Mouse (Mus musculus): ENCODE results near the gene Nutf2. TPM values are rescaled to one million over a fixed set of nuclear protein-coding genes. Genes with fewer than 3 reads are reported as not detected.

Nutf2 gene
- polyA plus RNA-seq, 1 experiment = 141 TPM

DNA sequence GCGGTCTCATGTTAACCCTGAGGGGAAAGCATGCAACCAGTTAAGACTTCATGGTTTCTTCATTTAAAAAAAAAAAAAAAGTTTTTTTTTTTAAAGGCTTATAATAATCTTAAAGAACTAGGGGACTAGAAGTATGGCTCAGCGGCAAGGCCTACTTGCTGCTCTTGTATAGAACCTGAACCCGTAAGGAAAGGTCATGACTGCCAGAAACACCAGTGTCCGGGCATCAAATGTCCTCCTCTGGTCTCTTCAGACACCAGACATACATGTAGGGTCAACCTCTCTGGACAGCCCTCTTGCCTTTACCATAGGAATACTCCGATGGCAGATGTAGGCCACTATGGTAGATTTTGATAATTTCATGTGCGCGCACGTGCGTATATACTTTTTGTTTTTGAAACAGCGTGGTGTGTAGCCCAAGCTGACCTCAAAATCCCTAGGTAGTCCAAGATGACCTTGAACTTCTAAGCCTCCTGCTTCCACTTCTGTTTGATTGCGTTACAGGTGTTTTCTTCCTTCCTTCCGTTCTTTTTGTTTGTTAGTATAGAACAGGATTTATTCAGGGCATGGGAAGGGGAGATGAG lies 8.1 kb upstream of the Nutf2 start:
- TF ChIP-seq TCF3 (IDR thresholded peaks at IDR 0.05; ENCODE audit: insufficient read length, low read depth) = no peak
- TF ChIP-seq SRF (IDR thresholded peaks at IDR 0.05; ENCODE audit: control insufficient read depth, insufficient read length, low read depth) = no peak
- no peak for TF ChIP-seq USF1 (IDR thresholded peaks at IDR 0.05; ENCODE audit: low read depth)
- no peak for TF ChIP-seq POLR2AphosphoS2 (IDR thresholded peaks at IDR 0.05; ENCODE audit: insufficient read length, low read depth)
- no peaks in the 10 kb centered on the region for H3K27me3 ChIP-seq (ENCODE audit: control insufficient read depth, insufficient read depth, insufficient read length)
- peak overlapping the region; percentile 35 for H3K4me2 ChIP-seq (ENCODE audit: low read depth)
- H3K4me3 ChIP-seq = peak overlapping the region; percentile 57
- peaks cover 34% of the 10 kb centered on the region for H3K79me2 ChIP-seq (ENCODE audit: control insufficient read depth, insufficient read depth)
- peak overlapping the region; percentile 7 for H3ac ChIP-seq (ENCODE audit: control insufficient read depth, insufficient read length)
- H3K36me3 ChIP-seq (ENCODE audit: control insufficient read depth, insufficient read depth) = peaks cover 4% of the 10 kb centered on the region

- H3ac ChIP-seq (ENCODE audit: control insufficient read depth, insufficient read length) = peak within 1 kb of the TSS; percentile 7
- H3K27me3 ChIP-seq (ENCODE audit: control insufficient read depth, insufficient read depth, insufficient read length) = no peaks in the 10 kb centered on the region
- TF ChIP-seq POLR2A (IDR thresholded peaks at IDR 0.05; ENCODE audit: insufficient read length, low read depth) = no peak
- TF ChIP-seq CEBPB (IDR thresholded peaks at IDR 0.05; ENCODE audit: insufficient read depth, poor library complexity, severe bottlenecking) = no peak
- TF ChIP-seq E2F4 (IDR thresholded peaks at IDR 0.05; ENCODE audit: insufficient read depth) = no peak
- no peak for TF ChIP-seq USF1 (IDR thresholded peaks at IDR 0.05; ENCODE audit: low read depth)
- TF ChIP-seq MAX (IDR thresholded peaks at IDR 0.05; ENCODE audit: low read depth) = no peak
- no peak for TF ChIP-seq MYOG (IDR thresholded peaks at IDR 0.05; ENCODE audit: control insufficient read depth in 1 of 3, insufficient read depth in 1 of 3, insufficient read length in 2 of 3, low read depth in 2 of 3)
- TF ChIP-seq MYOD1 (IDR thresholded peaks at IDR 0.05; ENCODE audit: control insufficient read depth in 1 of 3, insufficient read length in 2 of 3, low read depth in 2 of 3) = no peak
- TF ChIP-seq POLR2AphosphoS2 (IDR thresholded peaks at IDR 0.05; ENCODE audit: insufficient read length, low read depth) = no peak
- TF ChIP-seq TCF3 (IDR thresholded peaks at IDR 0.05; ENCODE audit: insufficient read length, low read depth) = no peak
- TF ChIP-seq TCF12 (IDR thresholded peaks at IDR 0.05; ENCODE audit: insufficient read depth, poor library complexity, severe bottlenecking) = no peak
- TF ChIP-seq REST (IDR thresholded peaks at IDR 0.05; ENCODE audit: insufficient read depth, insufficient read length) = no peak
- no peak for TF ChIP-seq SRF (IDR thresholded peaks at IDR 0.05; ENCODE audit: control insufficient read depth, insufficient read length, low read depth)
- H3K4me3 ChIP-seq = peak within 1 kb of the TSS; percentile 57
- peaks cover 44% of the 10 kb centered on the region for H3K79me2 ChIP-seq (ENCODE audit: control insufficient read depth, insufficient read depth)
- peak within 1 kb of the TSS; percentile 54 for H3K4me2 ChIP-seq (ENCODE audit: low read depth)
- no peaks in the 10 kb centered on the region for H3K36me3 ChIP-seq (ENCODE audit: control insufficient read depth, insufficient read depth)
These were observed 7.2 kb upstream of the Nutf2 start, which contains the start of gene Cenpt for GRCm38 (mm10) chr8:105853178-105853577. Cenpt (minus strand) TSS chr8:105853278.

GRCm38 (mm10) chr8:105854303-105854702 lies 6.1 kb upstream of the Nutf2 start:
- H3K27me3 ChIP-seq (ENCODE audit: control insufficient read depth, insufficient read depth, insufficient read length) = no peaks in the 10 kb centered on the region
- peak overlapping the region; percentile 86 for H3ac ChIP-seq (ENCODE audit: control insufficient read depth, insufficient read length)
- H3K4me3 ChIP-seq = peak overlapping the region; percentile 76
- H3K36me3 ChIP-seq (ENCODE audit: control insufficient read depth, insufficient read depth) = no peaks in the 10 kb centered on the region
- peak overlapping the region; percentile 54 for H3K4me2 ChIP-seq (ENCODE audit: low read depth)
- TF ChIP-seq USF1 (IDR thresholded peaks at IDR 0.05; ENCODE audit: low read depth) = no peak
- H3K79me2 ChIP-seq (ENCODE audit: control insufficient read depth, insufficient read depth) = peaks cover 55% of the 10 kb centered on the region

- Histone ChIP-seq H3ac (ENCODE audit: control insufficient read depth, insufficient read length) (peak within 1 kb of the TSS; percentile 86), H3K27me3 (ENCODE audit: control insufficient read depth, insufficient read depth, insufficient read length) (no peaks in the 10 kb centered on the region), H3K4me2 (ENCODE audit: low read depth) (peak within 1 kb of the TSS; percentile 95), H3K79me2 (ENCODE audit: control insufficient read depth, insufficient read depth) (peaks cover 57% of the 10 kb centered on the region), H3K4me3 (peak within 1 kb of the TSS; percentile 76), H3K36me3 (ENCODE audit: control insufficient read depth, insufficient read depth) (no peaks in the 10 kb centered on the region)
- no peak for TF ChIP-seq MAX (IDR thresholded peaks at IDR 0.05; ENCODE audit: low read depth)
- peak; percentile 66 for TF ChIP-seq POLR2AphosphoS2 (IDR thresholded peaks at IDR 0.05; ENCODE audit: insufficient read length, low read depth)
- TF ChIP-seq USF1 (IDR thresholded peaks at IDR 0.05; ENCODE audit: low read depth) = no peak
- TF ChIP-seq POLR2A (IDR thresholded peaks at IDR 0.05; ENCODE audit: insufficient read length, low read depth) = peak; percentile 66
- TF ChIP-seq CEBPB (IDR thresholded peaks at IDR 0.05; ENCODE audit: insufficient read depth, poor library complexity, severe bottlenecking) = no peak
- no peak for TF ChIP-seq MYOD1 (IDR thresholded peaks at IDR 0.05; ENCODE audit: control insufficient read depth in 1 of 3, insufficient read length in 2 of 3, low read depth in 2 of 3)
- no peak for TF ChIP-seq REST (IDR thresholded peaks at IDR 0.05; ENCODE audit: insufficient read depth, insufficient read length)
- TF ChIP-seq E2F4 (IDR thresholded peaks at IDR 0.05; ENCODE audit: insufficient read depth) = no peak
- no peak for TF ChIP-seq SRF (IDR thresholded peaks at IDR 0.05; ENCODE audit: control insufficient read depth, insufficient read length, low read depth)
- TF ChIP-seq MYOG (IDR thresholded peaks at IDR 0.05; ENCODE audit: control insufficient read depth in 1 of 3, insufficient read depth in 1 of 3, insufficient read length in 2 of 3, low read depth in 2 of 3) = peak in 1 of 3 experiments; percentile 3
- TF ChIP-seq TCF3 (IDR thresholded peaks at IDR 0.05; ENCODE audit: insufficient read length, low read depth) = no peak
- no peak for TF ChIP-seq TCF12 (IDR thresholded peaks at IDR 0.05; ENCODE audit: insufficient read depth, poor library complexity, severe bottlenecking)
These were observed 5.6 kb upstream of the Nutf2 start, which contains the start of gene Thap11 for GRCm38 (mm10) chr8:105854715-105855216. Thap11 (plus strand) TSS chr8:105855132.

All from myocyte (in vitro differentiated cells).